Mouse (Mus musculus) thymus, adult 2 months (tissue): ENCODE measurements around the gene Gspt1.

Experiments
- CTCF ChIP-seq: fragments of 200-500 bp; IDR thresholded peaks from 2 replicates; pipeline ENCODE4 v1.5.1; 2012; ENCODE audit warnings: mild to moderate bottlenecking, control low read depth, low read length, moderate library complexity, borderline replicate concordance; ENCODE audit not compliant: control insufficient read depth, poor library complexity, insufficient read depth; ENCODE audit errors: extremely low read depth
- POLR2A ChIP-seq: fragments of 200-500 bp; IDR thresholded peaks from 2 replicates; pipeline ENCODE4 v1.6.1; 2012; ENCODE audit warnings: mild to moderate bottlenecking, low read length, control low read depth, moderate library complexity; ENCODE audit not compliant: control insufficient read depth, poor library complexity, insufficient read depth; ENCODE audit errors: extremely low read depth

DNA sequence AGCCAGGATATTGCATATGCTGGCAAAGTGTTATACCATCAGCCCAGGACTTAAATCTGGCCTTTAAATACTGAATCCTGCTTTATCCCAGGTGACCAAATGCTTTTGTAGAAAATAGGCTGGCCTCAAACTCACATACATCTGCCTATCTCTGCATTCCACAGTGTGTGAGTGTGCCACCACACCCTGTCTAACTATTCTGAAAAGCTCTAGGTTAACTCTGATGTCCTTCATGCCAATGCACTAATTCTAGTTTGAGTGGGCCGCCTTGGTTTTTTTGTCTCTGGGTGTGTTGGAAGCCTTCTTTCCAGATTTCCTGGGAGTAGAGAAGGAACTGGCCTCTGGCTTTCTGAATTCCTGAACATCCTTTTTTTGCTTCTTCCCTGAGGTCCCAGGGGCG is 60.9 kb downstream of the Gspt1 start:
- TF ChIP-seq POLR2A (no peak), CTCF (no peak)
